Mouse (Mus musculus): ENCODE results near the gene Nf1. TPM values are rescaled to one million over a fixed set of nuclear protein-coding genes. Genes with fewer than 3 reads are reported as not detected.

The Nf1 gene
- polyA plus RNA-seq, 1 experiment from 2014 or later, result 5.0 TPM

Other genes with a start within 250 kb of the Nf1 start
- 2.8 and 3.2 TPM in 2 replicates for gene Ksr1, start 193.3 kb upstream of the Nf1 start, polyA plus RNA-seq (2015; fragmentation: Nextera tagmentation; extraction: Ambion mirVana)
- 186 and 196 TPM in 2 replicates for gene Wsb1, start 85.0 kb upstream of the Nf1 start, polyA plus RNA-seq (2015; fragmentation: Nextera tagmentation; extraction: Ambion mirVana)
- 0.19 TPM in 1 of 2 replicates, not detected in the other for gene Gm9964, start 42.8 kb upstream of the Nf1 start, polyA plus RNA-seq (2015; fragmentation: Nextera tagmentation; extraction: Ambion mirVana)
- gene Omg, start 164.4 kb downstream of the Nf1 start, polyA plus RNA-seq (2015; fragmentation: Nextera tagmentation; extraction: Ambion mirVana), result 0.22 and 0.33 TPM in 2 replicates
- 1.2 and 1.3 TPM in 2 replicates for gene Evi2b, start 184.1 kb downstream of the Nf1 start, polyA plus RNA-seq (2015; fragmentation: Nextera tagmentation; extraction: Ambion mirVana)
- 0.86 and 1.2 TPM in 2 replicates for gene Evi2, start 190.9 kb downstream of the Nf1 start, polyA plus RNA-seq (2015; fragmentation: Nextera tagmentation; extraction: Ambion mirVana)
- 5.3 and 5.4 TPM in 2 replicates for gene Evi2a, start 190.9 kb downstream of the Nf1 start, polyA plus RNA-seq (2015; fragmentation: Nextera tagmentation; extraction: Ambion mirVana)

Data from stomach, embryonic 15.5 days (tissue).